Mouse (Mus musculus): ENCODE results near the gene Rnd2. TPM values are rescaled to one million over a fixed set of nuclear protein-coding genes. Genes with fewer than 3 reads are reported as not detected.

The Rnd2 gene
- polyA plus RNA-seq, 1 experiment, result 3.7 TPM

- H3K27ac ChIP-seq (replicated peaks; ENCODE audit: low read depth, low read length), result no peak overlapping the region
- no peaks in the 10 kb centered on the region for H3K4me1 ChIP-seq (ENCODE audit: control insufficient read depth, insufficient read depth, insufficient read length, low read length)
- H3K4me3 ChIP-seq (ENCODE audit: insufficient read depth, low read depth, low read length), result no peak overlapping the region
These were observed 42.3 kb downstream of the Rnd2 start for GRCm38 (mm10) chr11:101507090-101507489.

GRCm38 (mm10) chr11:101518937-101519336, 54.1 kb downstream of the Rnd2 start:
- Histone ChIP-seq H3K27ac (replicated peaks; ENCODE audit: low read depth, low read length) (no peak overlapping the region), H3K4me3 (ENCODE audit: insufficient read depth, low read depth, low read length) (no peak overlapping the region), H3K4me1 (ENCODE audit: control insufficient read depth, insufficient read depth, insufficient read length, low read length) (no peaks in the 10 kb centered on the region)

- Histone ChIP-seq H3K4me1 (ENCODE audit: control insufficient read depth, insufficient read depth, insufficient read length, low read length) (no peaks in the 10 kb centered on the region), H3K27ac (replicated peaks; ENCODE audit: low read depth, low read length) (no peak overlapping the region), H3K4me3 (ENCODE audit: insufficient read depth, low read depth, low read length) (no peak overlapping the region)
These were observed 54.6 kb downstream of the Rnd2 start for GRCm38 (mm10) chr11:101519364-101519763.

Other genes with a start within 250 kb of the Rnd2 start
- 13.3 and 20.7 TPM in 2 replicates for gene Ezh1, start 238.5 kb upstream of the Rnd2 start, polyA plus RNA-seq (2012; ENCODE audit: insufficient read depth, insufficient read length, missing spikeins)
- gene Ramp2, start 219.0 kb upstream of the Rnd2 start, polyA plus RNA-seq (2012; ENCODE audit: insufficient read depth, insufficient read length, missing spikeins), result 20.0 and 27.6 TPM in 2 replicates
- gene Vps25, start 211.3 kb upstream of the Rnd2 start, polyA plus RNA-seq (2012; ENCODE audit: insufficient read depth, insufficient read length, missing spikeins), result 109 and 141 TPM in 2 replicates
- not detected in 2 replicates for gene Wnk4, start 204.4 kb upstream of the Rnd2 start, polyA plus RNA-seq (2012; ENCODE audit: insufficient read depth, insufficient read length, missing spikeins)
- gene Cntd1, start 186.0 kb upstream of the Rnd2 start, polyA plus RNA-seq (2012; ENCODE audit: insufficient read depth, insufficient read length, missing spikeins), result 0.75 and 0.79 TPM in 2 replicates
- 134 and 144 TPM in 2 replicates for gene Coa3, start 185.9 kb upstream of the Rnd2 start, polyA plus RNA-seq (2012; ENCODE audit: insufficient read depth, insufficient read length, missing spikeins)
- 38.3 and 48.7 TPM in 2 replicates for gene Becn1, start 162.7 kb upstream of the Rnd2 start, polyA plus RNA-seq (2012; ENCODE audit: insufficient read depth, insufficient read length, missing spikeins)
- gene Psme3, start 148.8 kb upstream of the Rnd2 start, polyA plus RNA-seq (2012; ENCODE audit: insufficient read depth, insufficient read length, missing spikeins), result 58.0 and 79.6 TPM in 2 replicates
- 0.55 TPM in 1 of 2 replicates, not detected in the other for gene Aoc2, start 139.9 kb upstream of the Rnd2 start, polyA plus RNA-seq (2012; ENCODE audit: insufficient read depth, insufficient read length, missing spikeins)
- gene Aoc3, start 134.4 kb upstream of the Rnd2 start, polyA plus RNA-seq (2012; ENCODE audit: insufficient read depth, insufficient read length, missing spikeins), result 156 and 209 TPM in 2 replicates
- not detected in 2 replicates for gene G6pc, start 97.4 kb upstream of the Rnd2 start, polyA plus RNA-seq (2012; ENCODE audit: insufficient read depth, insufficient read length, missing spikeins)
- 20.2 and 30.5 TPM in 2 replicates for gene Aarsd1, start 47.4 kb upstream of the Rnd2 start, polyA plus RNA-seq (2012; ENCODE audit: insufficient read depth, insufficient read length, missing spikeins)
- 7.1 and 9.8 TPM in 2 replicates for gene Gm27029, start 40.2 kb upstream of the Rnd2 start, polyA plus RNA-seq (2012; ENCODE audit: insufficient read depth, insufficient read length, missing spikeins)
- gene Rundc1, start 39.9 kb upstream of the Rnd2 start, polyA plus RNA-seq (2012; ENCODE audit: insufficient read depth, insufficient read length, missing spikeins), result 5.6 and 5.8 TPM in 2 replicates
- gene Ptges3l, start 39.7 kb upstream of the Rnd2 start, polyA plus RNA-seq (2012; ENCODE audit: insufficient read depth, insufficient read length, missing spikeins), result 3.8 and 4.2 TPM in 2 replicates
- 376 and 386 TPM in 2 replicates for gene Rpl27, start 22.7 kb upstream of the Rnd2 start, polyA plus RNA-seq (2012; ENCODE audit: insufficient read depth, insufficient read length, missing spikeins)
- gene Ifi35, start 16.6 kb upstream of the Rnd2 start, polyA plus RNA-seq (2012; ENCODE audit: insufficient read depth, insufficient read length, missing spikeins), result 14.8 and 19.7 TPM in 2 replicates
- gene Vat1, start 1.2 kb downstream of the Rnd2 start, polyA plus RNA-seq (2012; ENCODE audit: insufficient read depth, insufficient read length, missing spikeins), result 16.0 and 22.4 TPM in 2 replicates
- 0.48 TPM in 1 of 2 replicates, not detected in the other for gene Brca1, start 87.0 kb downstream of the Rnd2 start, polyA plus RNA-seq (2012; ENCODE audit: insufficient read depth, insufficient read length, missing spikeins)
- 125 and 139 TPM in 2 replicates for gene Nbr1, start 87.2 kb downstream of the Rnd2 start, polyA plus RNA-seq (2012; ENCODE audit: insufficient read depth, insufficient read length, missing spikeins)
- 31.8 and 39.5 TPM in 2 replicates for gene Tmem106a, start 117.2 kb downstream of the Rnd2 start, polyA plus RNA-seq (2012; ENCODE audit: insufficient read depth, insufficient read length, missing spikeins)
- not detected in 2 replicates for gene Gm11634, start 134.3 kb downstream of the Rnd2 start, polyA plus RNA-seq (2012; ENCODE audit: insufficient read depth, insufficient read length, missing spikeins)
- 27.0 and 33.3 TPM in 2 replicates for gene Rdm1, start 162.2 kb downstream of the Rnd2 start, polyA plus RNA-seq (2012; ENCODE audit: insufficient read depth, insufficient read length, missing spikeins)
- 3.5 and 3.8 TPM in 2 replicates for gene Arl4d, start 200.5 kb downstream of the Rnd2 start, polyA plus RNA-seq (2012; ENCODE audit: insufficient read depth, insufficient read length, missing spikeins)